Mouse (Mus musculus): Measurements from ENCODE around the gene Mc3r. TPM values are rescaled to one million over a fixed set of nuclear protein-coding genes. Genes with fewer than 3 reads are reported as not detected.

The Mc3r gene
- polyA plus RNA-seq, 1 experiment = not detected

- H3K36me3 ChIP-seq (ENCODE audit: control insufficient read depth, insufficient read depth, low read length) = no peaks in the 10 kb centered on the region
- H3K27ac ChIP-seq (ENCODE audit: control insufficient read depth, insufficient read depth, low read length) = no peak overlapping the region
- 37% methylated on average over 8 of the region's 8 CpGs for WGBS
- TF ChIP-seq POLR2A (IDR thresholded peaks at IDR 0.05; ENCODE audit: control insufficient read depth, extremely low read depth, insufficient read depth, low read length, poor library complexity) (no peak), CTCF (IDR thresholded peaks at IDR 0.05; ENCODE audit: borderline replicate concordance, control insufficient read depth, extremely low read depth, insufficient read depth, low read length, poor library complexity) (no peak)
- no peaks in the 10 kb centered on the region for H3K4me1 ChIP-seq (replicated peaks; ENCODE audit: control insufficient read depth, insufficient read depth, low read length)
- no peak for DNase-seq
- H3K4me3 ChIP-seq (ENCODE audit: control insufficient read depth, insufficient read depth, low read length) = no peak overlapping the region
- no peaks in the 10 kb centered on the region for H3K27me3 ChIP-seq (ENCODE audit: control insufficient read depth, insufficient read depth, low read length)
Observed at GRCm38 (mm10) chr2:172245497-172245896, 2.8 kb upstream of the Mc3r start.

- 78% methylated on average over 14 of the region's 14 CpGs for WGBS
- peak; percentile 20 for DNase-seq
- Histone ChIP-seq H3K4me1 (replicated peaks; ENCODE audit: control insufficient read depth, insufficient read depth, low read length) (no peaks in the 10 kb centered on the region), H3K36me3 (ENCODE audit: control insufficient read depth, insufficient read depth, low read length) (no peaks in the 10 kb centered on the region), H3K4me3 (ENCODE audit: control insufficient read depth, insufficient read depth, low read length) (no peak overlapping the region), H3K27me3 (ENCODE audit: control insufficient read depth, insufficient read depth, low read length) (no peaks in the 10 kb centered on the region), H3K27ac (ENCODE audit: control insufficient read depth, insufficient read depth, low read length) (no peak overlapping the region)
- TF ChIP-seq POLR2A (IDR thresholded peaks at IDR 0.05; ENCODE audit: control insufficient read depth, extremely low read depth, insufficient read depth, low read length, poor library complexity) (no peak), CTCF (IDR thresholded peaks at IDR 0.05; ENCODE audit: borderline replicate concordance, control insufficient read depth, extremely low read depth, insufficient read depth, low read length, poor library complexity) (peak; percentile 58; the same call in 1 of the 2 replicates)
Observed at GRCm38 (mm10) chr2:172249336-172249735, 1.0 kb downstream of the Mc3r start.

- no peak for TF ChIP-seq CTCF (IDR thresholded peaks at IDR 0.05; ENCODE audit: borderline replicate concordance, control insufficient read depth, extremely low read depth, insufficient read depth, low read length, poor library complexity)
- no peak for TF ChIP-seq POLR2A (IDR thresholded peaks at IDR 0.05; ENCODE audit: control insufficient read depth, extremely low read depth, insufficient read depth, low read length, poor library complexity)
- no peaks in the 10 kb centered on the region for H3K4me1 ChIP-seq (replicated peaks; ENCODE audit: control insufficient read depth, insufficient read depth, low read length)
- 91% methylated on average over 6 of the region's 6 CpGs for WGBS
- H3K27ac ChIP-seq (ENCODE audit: control insufficient read depth, insufficient read depth, low read length) = no peak overlapping the region
- H3K36me3 ChIP-seq (ENCODE audit: control insufficient read depth, insufficient read depth, low read length) = no peaks in the 10 kb centered on the region
- no peak for DNase-seq
- no peak overlapping the region for H3K4me3 ChIP-seq (ENCODE audit: control insufficient read depth, insufficient read depth, low read length)
- no peaks in the 10 kb centered on the region for H3K27me3 ChIP-seq (ENCODE audit: control insufficient read depth, insufficient read depth, low read length)
Observed at GRCm38 (mm10) chr2:172256418-172256817, 8.1 kb downstream of the Mc3r start.

- H3K4me1 ChIP-seq (replicated peaks; ENCODE audit: control insufficient read depth, insufficient read depth, low read length) = no peaks in the 10 kb centered on the region
- H3K4me3 ChIP-seq (ENCODE audit: control insufficient read depth, insufficient read depth, low read length) = no peak overlapping the region
- no peak for TF ChIP-seq CTCF (IDR thresholded peaks at IDR 0.05; ENCODE audit: borderline replicate concordance, control insufficient read depth, extremely low read depth, insufficient read depth, low read length, poor library complexity)
- TF ChIP-seq POLR2A (IDR thresholded peaks at IDR 0.05; ENCODE audit: control insufficient read depth, extremely low read depth, insufficient read depth, low read length, poor library complexity) = no peak
- DNase-seq = no peak
- no peak overlapping the region for H3K27ac ChIP-seq (ENCODE audit: control insufficient read depth, insufficient read depth, low read length)
- WGBS = 71% methylated on average over 5 of the region's 5 CpGs
- no peaks in the 10 kb centered on the region for H3K27me3 ChIP-seq (ENCODE audit: control insufficient read depth, insufficient read depth, low read length)
- no peaks in the 10 kb centered on the region for H3K36me3 ChIP-seq (ENCODE audit: control insufficient read depth, insufficient read depth, low read length)
Observed at GRCm38 (mm10) chr2:172256956-172257355, 8.7 kb downstream of the Mc3r start.

GRCm38 (mm10) chr2:172257471-172258065, 9.3 kb downstream of the Mc3r start:
- TF ChIP-seq CTCF (IDR thresholded peaks at IDR 0.05; ENCODE audit: borderline replicate concordance, control insufficient read depth, extremely low read depth, insufficient read depth, low read length, poor library complexity) (no peak), POLR2A (IDR thresholded peaks at IDR 0.05; ENCODE audit: control insufficient read depth, extremely low read depth, insufficient read depth, low read length, poor library complexity) (no peak)
- 39% methylated on average over 12 of the region's 12 CpGs for WGBS
- H3K36me3 ChIP-seq (ENCODE audit: control insufficient read depth, insufficient read depth, low read length) = no peaks in the 10 kb centered on the region
- no peaks in the 10 kb centered on the region for H3K4me1 ChIP-seq (replicated peaks; ENCODE audit: control insufficient read depth, insufficient read depth, low read length)
- no peak overlapping the region for H3K4me3 ChIP-seq (ENCODE audit: control insufficient read depth, insufficient read depth, low read length)
- no peak for DNase-seq
- no peak overlapping the region for H3K27ac ChIP-seq (ENCODE audit: control insufficient read depth, insufficient read depth, low read length)
- H3K27me3 ChIP-seq (ENCODE audit: control insufficient read depth, insufficient read depth, low read length) = no peaks in the 10 kb centered on the region

- no peaks in the 10 kb centered on the region for H3K27me3 ChIP-seq (ENCODE audit: control insufficient read depth, insufficient read depth, low read length)
- H3K4me3 ChIP-seq (ENCODE audit: control insufficient read depth, insufficient read depth, low read length) = no peak overlapping the region
- no peak for DNase-seq
- H3K4me1 ChIP-seq (replicated peaks; ENCODE audit: control insufficient read depth, insufficient read depth, low read length) = no peaks in the 10 kb centered on the region
- H3K27ac ChIP-seq (ENCODE audit: control insufficient read depth, insufficient read depth, low read length) = no peak overlapping the region
- WGBS = 53% methylated on average over 5 of the region's 5 CpGs
- no peaks in the 10 kb centered on the region for H3K36me3 ChIP-seq (ENCODE audit: control insufficient read depth, insufficient read depth, low read length)
- TF ChIP-seq CTCF (IDR thresholded peaks at IDR 0.05; ENCODE audit: borderline replicate concordance, control insufficient read depth, extremely low read depth, insufficient read depth, low read length, poor library complexity) (no peak), POLR2A (IDR thresholded peaks at IDR 0.05; ENCODE audit: control insufficient read depth, extremely low read depth, insufficient read depth, low read length, poor library complexity) (no peak)
Observed at GRCm38 (mm10) chr2:172260064-172260463, 11.8 kb downstream of the Mc3r start.

- H3K4me1 ChIP-seq (replicated peaks; ENCODE audit: control insufficient read depth, insufficient read depth, low read length) = no peaks in the 10 kb centered on the region
- no peaks in the 10 kb centered on the region for H3K36me3 ChIP-seq (ENCODE audit: control insufficient read depth, insufficient read depth, low read length)
- WGBS = 91% methylated on average over 4 of the region's 4 CpGs
- TF ChIP-seq POLR2A (IDR thresholded peaks at IDR 0.05; ENCODE audit: control insufficient read depth, extremely low read depth, insufficient read depth, low read length, poor library complexity) = no peak
- TF ChIP-seq CTCF (IDR thresholded peaks at IDR 0.05; ENCODE audit: borderline replicate concordance, control insufficient read depth, extremely low read depth, insufficient read depth, low read length, poor library complexity) = no peak
- no peak for DNase-seq
- H3K27ac ChIP-seq (ENCODE audit: control insufficient read depth, insufficient read depth, low read length) = no peak overlapping the region
- H3K27me3 ChIP-seq (ENCODE audit: control insufficient read depth, insufficient read depth, low read length) = no peaks in the 10 kb centered on the region
- no peak overlapping the region for H3K4me3 ChIP-seq (ENCODE audit: control insufficient read depth, insufficient read depth, low read length)
Observed at GRCm38 (mm10) chr2:172261441-172261840, 13.1 kb downstream of the Mc3r start.
